Mouse (Mus musculus): ENCODE measurements around the gene Pacsin2. TPM values are rescaled to one million over a fixed set of nuclear protein-coding genes. Genes with fewer than 3 reads are reported as not detected.

The Pacsin2 gene
- polyA plus RNA-seq, 1 experiment = 78.3 TPM

- TF ChIP-seq EP300 (IDR thresholded peaks at IDR 0.05; ENCODE audit: insufficient read depth, low read depth, low read length) (no peak), POLR2A (IDR thresholded peaks at IDR 0.05; ENCODE audit: insufficient read depth, low read length) (no peak)
- Histone ChIP-seq H3K27me3 (ENCODE audit: control insufficient read depth, insufficient read depth, low read length, poor library complexity, severe bottlenecking) (no peaks in the 10 kb centered on the region), H3K36me3 (ENCODE audit: control insufficient read depth, insufficient read depth, low read length, poor library complexity, severe bottlenecking) (no peaks in the 10 kb centered on the region), H3K27ac (ENCODE audit: insufficient read depth, low read length) (no peak overlapping the region), H3K9ac (ENCODE audit: low read depth, poor library complexity, severe bottlenecking) (no peak overlapping the region), H3K4me3 (ENCODE audit: low read depth, low read length) (no peak overlapping the region), H3K4me1 (ENCODE audit: control insufficient read depth, insufficient read depth, low read length) (no peaks in the 10 kb centered on the region), H3K9me3 (replicated peaks; ENCODE audit: control insufficient read depth, insufficient read depth, low read length, poor library complexity, severe bottlenecking) (no peaks in the 10 kb centered on the region)
Measured at GRCm38 (mm10) chr15:83425794-83426193, 38.6 kb downstream of the Pacsin2 start.

- Histone ChIP-seq H3K9ac (ENCODE audit: low read depth, poor library complexity, severe bottlenecking) (no peak overlapping the region), H3K27ac (ENCODE audit: insufficient read depth, low read length) (no peak overlapping the region)
- TF ChIP-seq CTCF (IDR thresholded peaks at IDR 0.05; ENCODE audit: low read depth, low read length) (no peak), POLR2A (IDR thresholded peaks at IDR 0.05; ENCODE audit: insufficient read depth, low read length) (no peak), EP300 (IDR thresholded peaks at IDR 0.05; ENCODE audit: insufficient read depth, low read depth, low read length) (no peak)
Measured at GRCm38 (mm10) chr15:83425277-83425676, 39.1 kb downstream of the Pacsin2 start.

DNA sequence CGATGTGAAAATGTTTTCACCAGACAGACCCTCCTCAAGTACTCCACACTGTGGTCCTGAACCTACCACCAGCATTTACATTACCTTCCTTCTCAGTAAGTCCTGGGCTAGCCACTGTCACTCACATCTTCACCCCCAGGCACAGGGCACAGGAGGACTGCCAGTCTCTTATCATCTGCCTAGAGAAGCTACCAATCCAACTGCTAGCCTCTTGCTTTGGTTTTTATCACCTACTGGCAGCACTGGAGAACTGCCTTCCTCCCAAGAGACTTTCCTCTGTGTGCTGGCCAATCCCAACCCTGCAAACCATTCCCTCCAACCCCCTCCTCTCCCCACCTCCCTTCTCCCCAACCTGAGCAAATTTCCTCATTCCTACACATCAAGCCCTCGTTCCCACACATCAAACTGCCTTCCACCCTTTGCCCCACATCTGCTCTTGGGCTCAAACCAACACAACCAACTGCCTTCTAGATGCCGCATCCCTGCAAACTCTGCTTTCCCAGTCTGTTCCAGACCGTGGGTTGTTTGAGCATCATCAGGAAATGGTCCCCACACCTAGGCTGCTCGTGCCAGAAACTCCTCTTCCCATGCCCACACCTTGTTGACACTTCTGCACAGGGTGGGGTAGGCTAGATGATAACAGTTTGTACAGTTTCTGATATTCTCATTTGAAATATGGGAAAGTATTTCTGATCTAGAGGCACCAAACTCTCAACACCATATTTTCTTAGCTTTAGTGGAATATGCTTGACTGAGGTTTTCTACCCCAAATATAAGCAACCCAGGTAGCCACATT, 40.6 kb downstream of the Pacsin2 start:
- Histone ChIP-seq H3K4me1 (ENCODE audit: control insufficient read depth, insufficient read depth, low read length) (no peaks in the 10 kb centered on the region), H3K36me3 (ENCODE audit: control insufficient read depth, insufficient read depth, low read length, poor library complexity, severe bottlenecking) (no peaks in the 10 kb centered on the region), H3K9ac (ENCODE audit: low read depth, poor library complexity, severe bottlenecking) (no peak overlapping the region), H3K4me3 (ENCODE audit: low read depth, low read length) (no peak overlapping the region), H3K9me3 (replicated peaks; ENCODE audit: control insufficient read depth, insufficient read depth, low read length, poor library complexity, severe bottlenecking) (no peaks in the 10 kb centered on the region), H3K27me3 (ENCODE audit: control insufficient read depth, insufficient read depth, low read length, poor library complexity, severe bottlenecking) (no peaks in the 10 kb centered on the region), H3K27ac (ENCODE audit: insufficient read depth, low read length) (no peak overlapping the region)
- no peak for TF ChIP-seq POLR2A (IDR thresholded peaks at IDR 0.05; ENCODE audit: insufficient read depth, low read length)
- no peak for TF ChIP-seq EP300 (IDR thresholded peaks at IDR 0.05; ENCODE audit: insufficient read depth, low read depth, low read length)
- TF ChIP-seq CTCF (IDR thresholded peaks at IDR 0.05; ENCODE audit: low read depth, low read length) = no peak

More at GRCm38 (mm10) chr15:83425277-83425676, 39.1 kb downstream of the Pacsin2 start:
- Histone ChIP-seq H3K36me3 (ENCODE audit: control insufficient read depth, insufficient read depth, low read length, poor library complexity, severe bottlenecking) (no peaks in the 10 kb centered on the region), H3K9me3 (replicated peaks; ENCODE audit: control insufficient read depth, insufficient read depth, low read length, poor library complexity, severe bottlenecking) (no peaks in the 10 kb centered on the region), H3K4me3 (ENCODE audit: low read depth, low read length) (no peak overlapping the region), H3K4me1 (ENCODE audit: control insufficient read depth, insufficient read depth, low read length) (no peaks in the 10 kb centered on the region), H3K27me3 (ENCODE audit: control insufficient read depth, insufficient read depth, low read length, poor library complexity, severe bottlenecking) (no peaks in the 10 kb centered on the region)

DNA sequence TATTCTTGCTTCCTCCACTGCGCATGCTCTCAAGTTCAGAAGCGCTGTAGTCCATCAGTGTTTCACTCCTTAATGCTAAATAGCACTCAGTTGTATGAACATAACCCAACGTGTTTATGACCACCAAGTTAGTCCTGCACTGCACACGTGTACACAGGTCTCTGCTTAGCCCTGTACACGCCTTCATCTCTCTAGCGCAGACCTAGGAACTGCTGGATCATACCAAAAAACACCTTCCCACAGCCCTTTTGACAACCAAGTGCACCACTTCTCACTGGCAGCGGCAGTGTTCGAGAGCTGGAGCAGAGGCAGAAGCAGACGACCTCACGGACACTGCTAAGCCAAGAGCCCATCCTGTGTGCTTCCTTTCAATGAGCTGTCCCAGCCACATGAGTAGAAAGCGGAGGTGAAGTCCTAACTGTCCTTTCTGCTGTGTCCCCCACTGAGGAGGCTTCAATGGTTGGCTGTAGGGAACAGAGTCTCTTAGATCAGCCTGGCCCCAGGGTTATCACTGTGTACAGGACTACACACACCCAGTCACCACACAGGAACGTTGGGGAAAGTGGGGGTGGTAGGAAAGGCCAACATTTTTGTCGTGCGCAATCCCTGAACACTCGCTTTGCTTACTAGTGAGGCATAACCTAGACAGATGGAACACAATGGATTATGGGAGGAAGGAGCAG, 42.0 kb downstream of the Pacsin2 start:
- H3K9ac ChIP-seq (ENCODE audit: low read depth, poor library complexity, severe bottlenecking) = no peak overlapping the region
- no peak overlapping the region for H3K4me3 ChIP-seq (ENCODE audit: low read depth, low read length)
- no peaks in the 10 kb centered on the region for H3K36me3 ChIP-seq (ENCODE audit: control insufficient read depth, insufficient read depth, low read length, poor library complexity, severe bottlenecking)
- peaks cover 4% of the 10 kb centered on the region for H3K4me1 ChIP-seq (ENCODE audit: control insufficient read depth, insufficient read depth, low read length)
- no peaks in the 10 kb centered on the region for H3K9me3 ChIP-seq (replicated peaks; ENCODE audit: control insufficient read depth, insufficient read depth, low read length, poor library complexity, severe bottlenecking)
- no peak for TF ChIP-seq POLR2A (IDR thresholded peaks at IDR 0.05; ENCODE audit: insufficient read depth, low read length)
- TF ChIP-seq EP300 (IDR thresholded peaks at IDR 0.05; ENCODE audit: insufficient read depth, low read depth, low read length) = no peak
- TF ChIP-seq CTCF (IDR thresholded peaks at IDR 0.05; ENCODE audit: low read depth, low read length) = no peak
- H3K27ac ChIP-seq (ENCODE audit: insufficient read depth, low read length) = no peak overlapping the region
- H3K27me3 ChIP-seq (ENCODE audit: control insufficient read depth, insufficient read depth, low read length, poor library complexity, severe bottlenecking) = no peaks in the 10 kb centered on the region

DNA sequence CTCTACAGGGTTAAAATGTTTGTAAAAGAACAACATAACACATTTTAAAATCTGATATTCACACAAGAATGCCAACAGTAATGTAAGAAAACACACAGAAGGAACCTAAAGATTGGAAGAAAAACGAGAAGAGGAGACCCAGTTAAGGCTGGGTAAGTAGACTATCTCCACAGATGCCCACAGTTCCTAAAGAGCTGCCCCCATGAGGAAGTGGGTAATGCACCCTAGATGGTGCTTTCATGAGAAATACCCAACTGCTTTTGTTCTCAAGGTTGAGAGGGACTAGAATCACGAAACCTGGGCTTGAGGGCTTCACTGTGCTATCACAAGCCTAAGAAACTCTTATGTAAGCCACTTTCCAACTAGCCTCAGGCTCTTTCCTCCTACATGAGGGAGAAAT, 44.8 kb downstream of the Pacsin2 start:
- Histone ChIP-seq H3K27me3 (ENCODE audit: control insufficient read depth, insufficient read depth, low read length, poor library complexity, severe bottlenecking) (no peaks in the 10 kb centered on the region), H3K27ac (ENCODE audit: insufficient read depth, low read length) (no peak overlapping the region), H3K9me3 (replicated peaks; ENCODE audit: control insufficient read depth, insufficient read depth, low read length, poor library complexity, severe bottlenecking) (no peaks in the 10 kb centered on the region), H3K36me3 (ENCODE audit: control insufficient read depth, insufficient read depth, low read length, poor library complexity, severe bottlenecking) (no peaks in the 10 kb centered on the region), H3K4me3 (ENCODE audit: low read depth, low read length) (no peak overlapping the region), H3K4me1 (ENCODE audit: control insufficient read depth, insufficient read depth, low read length) (peaks cover 4% of the 10 kb centered on the region), H3K9ac (ENCODE audit: low read depth, poor library complexity, severe bottlenecking) (no peak overlapping the region)
- TF ChIP-seq CTCF (IDR thresholded peaks at IDR 0.05; ENCODE audit: low read depth, low read length) = no peak
- no peak for TF ChIP-seq EP300 (IDR thresholded peaks at IDR 0.05; ENCODE audit: insufficient read depth, low read depth, low read length)
- no peak for TF ChIP-seq POLR2A (IDR thresholded peaks at IDR 0.05; ENCODE audit: insufficient read depth, low read length)

DNA sequence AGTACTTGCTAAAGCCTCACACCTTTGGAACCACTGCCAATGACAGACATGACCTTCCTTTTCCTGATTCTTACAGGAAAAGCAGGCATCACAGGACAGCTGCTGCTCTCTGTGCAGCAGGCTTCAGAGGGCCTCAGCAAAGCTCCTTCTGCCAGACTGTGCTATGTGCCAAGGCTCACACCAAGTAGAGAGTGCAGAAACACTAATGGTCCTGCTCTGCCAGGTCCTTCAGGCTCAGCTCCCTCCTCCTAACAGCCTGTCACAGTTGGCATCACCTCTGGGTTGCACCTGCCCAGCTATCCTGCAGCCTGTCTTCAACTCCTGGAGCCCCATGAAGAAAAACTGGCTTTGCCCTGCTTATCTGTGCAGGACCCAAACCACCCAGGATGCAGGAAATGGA, 45.7 kb downstream of the Pacsin2 start:
- peaks cover 4% of the 10 kb centered on the region for H3K4me1 ChIP-seq (ENCODE audit: control insufficient read depth, insufficient read depth, low read length)
- H3K27me3 ChIP-seq (ENCODE audit: control insufficient read depth, insufficient read depth, low read length, poor library complexity, severe bottlenecking) = no peaks in the 10 kb centered on the region
- H3K9me3 ChIP-seq (replicated peaks; ENCODE audit: control insufficient read depth, insufficient read depth, low read length, poor library complexity, severe bottlenecking) = no peaks in the 10 kb centered on the region
- no peak overlapping the region for H3K9ac ChIP-seq (ENCODE audit: low read depth, poor library complexity, severe bottlenecking)
- H3K27ac ChIP-seq (ENCODE audit: insufficient read depth, low read length) = no peak overlapping the region
- no peak overlapping the region for H3K4me3 ChIP-seq (ENCODE audit: low read depth, low read length)
- no peaks in the 10 kb centered on the region for H3K36me3 ChIP-seq (ENCODE audit: control insufficient read depth, insufficient read depth, low read length, poor library complexity, severe bottlenecking)
- TF ChIP-seq POLR2A (IDR thresholded peaks at IDR 0.05; ENCODE audit: insufficient read depth, low read length) (no peak), EP300 (IDR thresholded peaks at IDR 0.05; ENCODE audit: insufficient read depth, low read depth, low read length) (no peak), CTCF (IDR thresholded peaks at IDR 0.05; ENCODE audit: low read depth, low read length) (no peak)
